Mouse (Mus musculus): ENCODE data around the gene Slc35g2. TPM values are rescaled to one million over a fixed set of nuclear protein-coding genes. Genes with fewer than 3 reads are reported as not detected.

Gene Slc35g2
- total RNA-seq (2021): 8.3 and 8.4 TPM in 2 replicates
- long read RNA-seq, experiment 1, transcript Slc35g2-201 (2 exons, 1,590 nt): major isoform, 13 of 15 reads
- long read RNA-seq, experiment 1, partial matches to known transcripts: 0 of 15 reads
- long read RNA-seq, experiment 1, other reads (novel, unspliced or antisense): 2 of 15 reads
- long read RNA-seq, experiment 2, transcript Slc35g2-201 (2 exons, 1,590 nt): major isoform, 10 of 11 reads
- long read RNA-seq, experiment 2, partial matches to known transcripts: 0 of 11 reads
- long read RNA-seq, experiment 2, other reads (novel, unspliced or antisense): 1 of 11 reads

DNA sequence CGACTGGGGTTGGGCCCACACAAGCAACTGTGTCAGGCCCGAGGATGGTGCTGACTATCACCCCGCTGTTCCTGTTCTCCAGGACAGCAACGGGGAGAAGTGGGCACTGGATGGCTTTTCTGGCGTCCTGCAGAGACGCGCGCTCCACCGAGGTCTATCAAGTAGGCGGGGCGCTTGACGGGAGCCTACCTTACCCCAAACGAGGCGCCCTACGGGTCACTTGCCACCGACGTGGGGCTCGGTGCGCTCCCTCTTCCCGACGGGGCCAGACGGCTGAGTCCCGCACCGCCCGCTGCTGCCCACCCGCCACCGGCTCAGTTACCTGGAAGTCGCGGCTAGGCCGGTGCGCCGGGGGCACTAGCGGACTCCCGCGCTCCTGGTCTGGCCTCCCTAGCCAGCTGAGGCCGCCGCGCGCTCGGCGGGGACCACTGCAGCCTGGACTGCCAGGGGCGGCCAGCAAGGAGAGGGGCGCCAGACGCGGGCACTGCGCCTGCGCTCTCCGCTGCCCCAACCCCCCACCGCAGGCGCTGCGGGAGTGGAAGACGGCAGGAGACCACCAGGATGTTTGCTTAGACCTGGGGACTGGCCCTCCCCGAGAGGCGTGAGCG is at the start of gene Slc35g2:
Gene Slc35g2 (minus strand): TSS at position 465 of the 608 bp plus-strand sequence.
- DNase-seq: peak; percentile 64

DNA sequence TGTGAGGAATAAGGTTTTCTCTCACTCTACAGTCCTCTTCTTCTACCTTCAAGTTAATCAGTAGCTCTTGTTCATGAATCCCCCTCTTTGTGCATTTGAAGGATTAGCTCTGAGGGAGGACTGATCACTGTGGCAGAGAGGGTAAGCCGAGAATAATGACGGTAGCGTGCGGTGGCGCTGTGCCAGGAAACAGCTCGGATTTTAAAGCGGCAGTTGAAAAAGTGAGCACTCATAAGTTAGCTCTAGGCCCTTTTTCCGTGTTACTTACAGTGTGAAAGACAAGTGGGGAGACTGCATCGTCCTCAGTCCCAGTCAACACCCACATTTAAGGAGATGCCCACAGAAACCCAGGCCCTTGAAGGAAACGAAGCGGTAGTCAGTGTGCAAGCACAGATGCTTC is 46.1 kb upstream of the Slc35g2 start:
- peak; percentile 54 for DNase-seq

GRCm38 (mm10) chr9:100613501-100614071 is 42.7 kb upstream of the Slc35g2 start:
- DNase-seq: no peak

- DNase-seq: peak; percentile 53
Observed at GRCm38 (mm10) chr9:100605985-100606554, 35.2 kb upstream of the Slc35g2 start.

DNA sequence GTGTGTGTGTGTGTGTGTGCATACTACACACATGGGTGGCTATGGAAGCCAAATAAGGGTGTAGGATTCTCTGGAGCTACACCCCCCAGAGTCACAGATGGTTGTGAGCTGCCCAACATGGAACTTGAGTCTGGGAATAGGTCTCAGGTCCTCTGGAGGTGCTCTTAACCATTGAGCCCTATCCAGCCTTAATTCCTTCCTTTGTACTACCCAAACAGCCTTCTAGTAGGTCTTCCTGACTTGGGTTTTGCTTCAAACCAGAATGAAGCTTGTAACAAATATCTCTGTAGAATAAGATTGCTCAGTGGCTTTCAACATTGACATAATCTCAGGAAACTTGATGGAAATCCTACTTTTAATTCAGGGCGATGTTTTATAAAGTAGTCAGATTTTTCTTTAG is 34.6 kb upstream of the Slc35g2 start:
- DNase-seq: no peak

DNA sequence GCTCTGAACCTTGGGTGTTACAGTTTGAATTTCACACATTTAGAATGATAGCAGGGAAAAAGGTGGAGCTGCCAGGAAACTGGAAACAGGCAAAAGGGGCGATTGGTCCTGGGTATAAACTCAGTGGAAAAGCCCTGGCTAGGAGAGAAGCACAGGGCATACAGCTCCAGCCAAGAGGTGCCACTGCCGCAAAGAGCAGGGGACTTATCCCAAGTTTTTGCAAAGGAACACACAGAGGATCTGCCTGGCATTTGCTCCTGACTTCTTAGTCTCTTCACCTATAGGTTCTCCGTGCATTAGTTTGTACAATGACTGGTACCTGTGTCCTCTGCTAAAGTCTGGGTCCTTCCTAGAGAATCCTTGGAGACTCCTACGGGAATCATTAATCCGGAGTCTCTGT is 32.3 kb upstream of the Slc35g2 start:
- no peak for DNase-seq

DNA sequence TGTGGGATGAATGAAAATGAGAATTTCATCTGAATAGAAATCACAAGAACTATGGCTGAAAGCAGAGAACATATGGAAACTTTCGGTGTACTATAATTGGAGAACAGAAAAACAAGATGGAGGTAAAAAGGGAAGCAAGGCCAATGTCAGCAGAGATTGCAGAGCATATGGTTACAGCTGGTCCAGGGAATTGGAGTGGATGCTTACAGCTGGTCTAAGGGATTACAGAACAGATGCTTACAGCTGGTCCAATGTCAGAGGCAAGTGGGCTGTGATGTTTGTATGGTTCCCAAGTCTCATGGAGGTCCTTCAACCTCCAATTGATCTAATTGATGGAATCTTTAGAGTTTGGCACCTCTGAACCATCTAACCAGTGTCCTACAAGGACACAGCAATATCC is 31.2 kb upstream of the Slc35g2 start:
- DNase-seq: no peak

DNA sequence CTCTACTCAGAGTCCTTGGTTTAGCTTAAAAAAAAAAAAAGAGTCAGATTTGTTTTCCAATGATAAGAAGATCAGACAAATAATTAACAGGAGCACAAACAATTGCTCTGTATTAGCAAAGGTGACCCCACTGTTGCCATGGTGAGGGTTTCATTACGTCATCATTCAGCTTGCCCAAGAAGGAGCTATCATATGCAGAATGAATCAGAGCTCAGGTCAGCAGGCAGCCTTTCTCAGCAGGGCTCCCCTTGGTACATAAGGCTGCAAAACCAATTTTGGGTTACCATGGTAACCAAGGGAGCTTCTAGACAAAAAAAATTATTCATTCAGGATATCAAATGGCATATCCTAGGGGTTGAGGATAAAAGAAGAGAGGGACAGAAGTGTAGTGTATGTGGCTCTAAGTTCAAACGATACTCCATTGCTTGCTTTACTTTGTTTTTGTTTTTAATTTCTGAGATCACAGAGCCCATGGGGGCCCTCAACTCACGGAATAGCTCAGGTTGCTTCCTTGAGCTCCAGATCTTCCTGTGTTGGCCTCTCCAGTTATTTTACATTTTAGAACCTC is 29.0 kb upstream of the Slc35g2 start:
- DNase-seq: peak; percentile 43

DNA sequence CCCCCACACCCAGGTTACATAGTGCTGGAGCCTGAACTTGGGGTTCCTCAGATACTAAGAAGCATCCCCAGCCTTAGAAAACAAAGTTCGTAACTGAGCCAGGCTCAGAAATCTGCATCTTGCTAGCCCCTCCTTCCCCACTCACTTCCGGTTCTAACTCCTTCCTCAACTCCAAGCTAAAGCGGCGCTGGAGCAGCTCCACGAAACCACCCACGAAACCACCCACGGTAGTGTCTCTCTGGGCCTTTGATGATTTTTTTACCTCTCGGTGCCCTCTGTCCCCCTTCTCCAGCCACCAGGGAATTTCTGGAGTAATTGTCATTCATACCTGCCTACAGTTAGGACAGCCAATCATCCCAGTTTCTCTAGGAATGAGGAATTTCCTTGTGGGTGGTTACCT is 26.7 kb upstream of the Slc35g2 start, which contains the start of gene Stag1:
Gene Stag1 (plus strand): TSS at position 253 of the 400 bp plus-strand sequence.
- DNase-seq: no peak

- DNase-seq: no peak
Observed at GRCm38 (mm10) chr9:100596317-100596716, 25.4 kb upstream of the Slc35g2 start.

DNA sequence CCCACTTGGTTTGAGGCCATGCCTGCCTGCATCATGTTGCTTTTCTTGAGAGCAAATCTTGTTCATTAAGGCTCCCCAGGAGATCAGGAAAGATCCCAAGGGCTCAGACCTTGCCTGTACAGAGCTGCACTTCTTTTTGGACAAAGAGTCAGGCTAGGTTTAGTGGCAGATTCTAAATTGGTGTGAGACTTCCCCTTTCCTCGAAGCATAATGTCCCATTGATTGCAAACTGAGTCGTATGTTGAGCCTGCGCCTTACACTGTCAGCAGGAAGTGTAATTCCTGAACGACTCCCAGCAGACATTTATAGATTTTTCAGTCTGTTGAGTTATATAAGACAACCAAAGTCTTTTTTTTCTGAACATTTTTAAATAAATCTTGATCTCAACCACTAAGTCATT is 19.6 kb upstream of the Slc35g2 start:
- no peak for DNase-seq

DNA sequence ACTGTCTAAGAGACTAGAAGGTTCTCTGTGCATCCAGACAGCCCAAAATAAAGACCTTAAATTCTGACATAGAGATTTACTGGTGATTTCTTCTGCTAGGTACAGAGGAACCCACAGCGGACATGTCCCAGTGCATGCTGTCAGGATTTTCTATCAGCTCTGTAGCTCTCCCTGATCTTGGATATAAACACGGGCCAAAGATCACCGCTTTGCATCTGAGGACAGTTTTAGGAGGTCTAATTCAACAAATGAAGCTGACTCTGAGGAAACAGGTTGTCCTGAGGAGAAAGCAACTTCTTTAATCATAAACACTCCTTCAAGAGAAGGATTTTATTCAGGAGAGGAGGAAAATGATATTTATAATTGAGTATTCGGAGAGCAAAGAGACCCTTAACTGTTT is 13.1 kb upstream of the Slc35g2 start:
- DNase-seq: no peak

- DNase-seq: peak; percentile 64
Observed at GRCm38 (mm10) chr9:100582883-100583575, 12.1 kb upstream of the Slc35g2 start.

DNA sequence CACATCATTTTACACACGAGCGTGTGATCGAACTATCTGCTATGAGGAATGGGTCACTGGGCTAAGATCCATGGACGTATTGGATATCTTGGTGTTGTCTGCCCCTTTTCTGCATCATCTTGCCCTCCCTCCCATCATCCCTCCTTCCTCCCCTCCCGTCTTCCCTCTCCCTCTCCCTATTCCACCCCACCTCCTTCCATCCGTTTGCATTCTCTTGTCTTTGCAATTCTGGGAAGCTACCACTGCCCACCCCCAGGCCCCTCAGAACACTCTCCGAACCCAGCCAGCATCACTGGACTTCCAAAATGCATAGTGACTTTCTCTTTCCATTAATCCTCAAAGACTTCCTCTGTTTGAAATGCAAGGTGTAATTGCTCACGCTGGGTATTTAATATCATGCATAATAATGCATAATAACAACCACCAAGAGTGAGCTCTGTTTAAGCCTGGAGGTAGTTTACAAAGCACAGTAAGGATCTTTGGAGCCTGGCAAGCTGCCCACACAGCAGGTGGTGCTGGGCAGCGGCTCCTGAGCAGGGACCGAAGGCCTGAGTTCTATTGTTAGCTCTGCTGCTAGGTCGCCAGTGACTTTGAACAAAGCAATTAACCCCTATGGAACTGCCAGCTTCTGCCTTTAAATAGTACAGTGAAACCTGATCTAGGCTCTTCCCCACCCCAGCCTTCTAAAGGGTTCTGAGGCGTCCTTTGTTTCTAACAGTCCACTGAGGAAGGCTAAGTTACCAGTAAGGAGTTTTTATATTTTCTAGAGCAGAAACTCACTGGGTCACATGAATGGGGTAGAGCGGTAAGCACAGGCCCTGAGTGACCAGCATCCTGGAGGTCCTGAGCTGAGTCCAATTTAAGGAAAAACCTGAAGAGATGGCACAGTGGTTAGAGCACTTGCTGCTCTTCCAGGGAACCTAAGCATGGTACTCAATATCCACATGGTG is 10.9 kb upstream of the Slc35g2 start:
- no peak for DNase-seq

- no peak for DNase-seq
Observed at GRCm38 (mm10) chr9:100580196-100580740, 9.4 kb upstream of the Slc35g2 start.

GRCm38 (mm10) chr9:100573942-100574341 is 3.1 kb upstream of the Slc35g2 start:
- DNase-seq: no peak

GRCm38 (mm10) chr9:100573300-100573699 is 2.4 kb upstream of the Slc35g2 start:
- no peak for DNase-seq

DNA sequence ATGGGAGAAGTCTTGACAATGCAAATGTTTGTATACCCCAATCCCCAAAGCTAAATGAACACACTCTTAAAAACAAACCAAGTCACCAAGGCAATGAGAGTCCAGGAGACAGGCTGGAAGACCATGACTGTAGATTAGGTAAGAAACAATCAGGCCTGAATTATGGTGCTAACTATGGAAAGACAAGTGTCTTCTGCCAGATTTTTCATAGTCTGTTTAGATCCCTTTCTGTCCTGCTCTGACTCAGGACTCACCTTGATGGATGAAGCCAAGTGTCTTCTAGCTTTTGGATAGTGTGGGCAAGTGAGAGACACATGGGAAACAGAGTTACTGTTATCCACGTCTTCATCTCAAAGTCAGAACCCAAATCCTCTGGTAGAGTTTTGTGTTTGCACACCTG is 621 bp upstream of the Slc35g2 start:
- DNase-seq: no peak

DNA sequence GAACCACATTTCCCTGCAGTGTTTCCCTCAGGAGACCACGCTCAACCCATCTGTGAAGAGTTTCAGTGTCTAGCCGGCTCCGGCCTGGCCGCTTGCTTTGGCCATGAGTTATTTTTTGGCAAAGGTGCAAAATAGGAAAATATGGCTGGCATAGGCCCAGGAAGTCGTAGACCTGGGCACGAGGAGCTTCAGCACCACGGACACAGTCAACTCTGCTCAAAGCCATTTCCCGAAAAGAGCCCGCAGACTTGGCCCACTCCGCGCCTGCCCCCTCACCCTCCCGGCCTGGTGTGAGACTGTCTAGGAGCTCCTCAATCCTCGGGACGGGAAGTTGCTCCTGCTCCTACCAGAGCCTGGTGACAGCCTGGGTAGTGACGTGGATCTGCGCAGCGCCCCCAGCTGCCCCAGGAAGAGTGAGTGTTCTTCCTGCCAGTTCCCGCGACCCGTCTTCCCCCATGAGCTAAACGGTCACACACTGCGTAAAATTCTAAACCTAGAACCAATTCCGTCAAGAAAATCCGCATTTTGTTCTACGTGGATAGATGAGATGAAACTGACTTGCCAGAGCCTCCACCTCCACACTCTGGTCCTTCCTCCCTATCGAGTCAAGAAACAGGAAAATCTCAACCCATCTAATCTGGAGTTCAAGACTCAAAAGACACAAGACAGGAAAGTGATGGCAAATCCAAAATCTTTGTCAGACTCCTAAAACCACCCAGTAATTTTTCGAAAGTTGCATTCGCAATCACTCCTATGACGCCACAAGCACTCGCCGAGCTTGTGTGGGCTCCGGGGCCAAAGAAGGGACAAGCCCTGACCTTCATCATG is 878 bp downstream of the Slc35g2 start:
- peak; percentile 79 for DNase-seq

Measured in adrenal gland, postnatal 14 days (tissue).